Mouse (Mus musculus): Measurements from ENCODE around the gene Ptpa. TPM values are rescaled to one million over a fixed set of nuclear protein-coding genes. Genes with fewer than 3 reads are reported as not detected.

The Ptpa gene
- total RNA-seq, 2 experiments from 2014 or later: 143 to 147 TPM

- intact Hi-C loops (cut with DNase I): no loop called here
- no peak for DNase-seq (ENCODE audit: low spot score in 2 of 2)
These were observed 5.6 kb downstream of the Ptpa start for GRCm38 (mm10) chr2:30421432-30421831.

GRCm38 (mm10) chr2:30429156-30429555 is 13.3 kb downstream of the Ptpa start:
- intact Hi-C loops (cut with DNase I): no loop called here
- no peak for DNase-seq (ENCODE audit: low spot score in 2 of 2)

DNA sequence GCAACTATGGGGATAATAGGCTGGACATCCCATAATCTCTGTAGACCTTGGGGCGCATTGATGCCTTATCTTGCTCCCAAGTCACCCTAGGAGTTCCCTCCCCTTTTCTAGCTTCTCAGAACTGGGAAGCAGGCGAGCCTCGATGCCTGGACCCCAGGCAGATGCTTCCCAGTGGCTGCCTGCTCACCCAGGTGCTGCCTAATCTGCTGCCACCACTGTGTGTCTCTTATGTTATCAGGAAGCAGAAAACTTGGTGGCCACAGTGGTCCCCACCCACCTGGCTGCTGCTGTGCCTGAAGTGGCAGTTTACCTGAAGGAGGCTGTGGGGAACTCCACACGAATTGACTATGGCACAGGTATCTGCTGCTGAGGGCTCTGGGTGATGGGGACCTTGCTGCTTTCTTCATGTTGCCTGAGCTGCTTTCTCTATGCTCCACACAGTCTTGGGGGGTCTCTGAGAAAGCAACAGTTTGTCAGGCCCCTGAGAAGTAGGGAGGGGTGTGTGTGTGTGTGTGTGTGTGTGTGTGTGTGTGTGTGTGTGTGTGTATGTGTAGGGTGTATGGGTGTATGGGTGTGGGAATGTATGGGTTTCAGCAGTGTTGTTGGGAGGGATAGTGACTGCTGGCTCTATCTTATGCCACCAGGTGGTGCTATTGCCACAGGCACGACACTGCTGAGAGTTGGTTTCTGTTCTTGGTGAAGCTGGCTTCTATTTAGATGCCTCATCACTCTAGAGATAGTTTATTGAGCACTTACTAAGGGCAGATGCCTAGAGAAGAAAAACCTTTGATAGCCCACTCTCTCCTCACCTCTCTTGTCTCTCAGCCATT is 19.7 kb downstream of the Ptpa start:
- intact Hi-C loops (cut with DNase I): loop anchor here (1.0 to 5.0 kb wide), 2 partner anchors 361 to 497 kb away; no protein-coding TSS in a partner anchor
- peak; percentile 81 to 84 for DNase-seq (ENCODE audit: low spot score in 2 of 2)

- no peak for DNase-seq (ENCODE audit: low spot score in 2 of 2)
- intact Hi-C loops (cut with DNase I): loop anchor here (1.0 to 5.0 kb wide), 2 partner anchors 360 to 496 kb away; no protein-coding TSS in a partner anchor
These were observed 20.3 kb downstream of the Ptpa start for GRCm38 (mm10) chr2:30436156-30436545.

GRCm38 (mm10) chr2:30436809-30437208 is 21.0 kb downstream of the Ptpa start:
- intact Hi-C loops (cut with DNase I): loop anchor here (1.0 to 5.0 kb wide), 2 partner anchors 359 to 495 kb away; no protein-coding TSS in a partner anchor

GRCm38 (mm10) chr2:30437791-30438190 is 22.0 kb downstream of the Ptpa start:
- intact Hi-C loops (cut with DNase I): loop anchor here (5.0 kb wide), 1 partner anchor 495 kb away; no protein-coding TSS in a partner anchor
- DNase-seq (ENCODE audit: low spot score in 2 of 2): no peak

More at GRCm38 (mm10) chr2:30436809-30437208, 21.0 kb downstream of the Ptpa start:
- no peak for DNase-seq (ENCODE audit: low spot score in 2 of 2)

- no peak for DNase-seq (ENCODE audit: low spot score in 2 of 2)
- intact Hi-C loops (cut with DNase I): loop anchor here (2.0 to 5.0 kb wide), 3 partner anchors 31 to 493 kb away; no protein-coding TSS in a partner anchor
These were observed 23.8 kb downstream of the Ptpa start for GRCm38 (mm10) chr2:30439631-30440030.

- intact Hi-C loops (cut with DNase I): loop anchor here (2.0 kb wide), 2 partner anchors 31 to 355 kb away; no protein-coding TSS in a partner anchor
- DNase-seq (ENCODE audit: low spot score in 2 of 2): no peak
These were observed 24.4 kb downstream of the Ptpa start for GRCm38 (mm10) chr2:30440211-30440700.

DNA sequence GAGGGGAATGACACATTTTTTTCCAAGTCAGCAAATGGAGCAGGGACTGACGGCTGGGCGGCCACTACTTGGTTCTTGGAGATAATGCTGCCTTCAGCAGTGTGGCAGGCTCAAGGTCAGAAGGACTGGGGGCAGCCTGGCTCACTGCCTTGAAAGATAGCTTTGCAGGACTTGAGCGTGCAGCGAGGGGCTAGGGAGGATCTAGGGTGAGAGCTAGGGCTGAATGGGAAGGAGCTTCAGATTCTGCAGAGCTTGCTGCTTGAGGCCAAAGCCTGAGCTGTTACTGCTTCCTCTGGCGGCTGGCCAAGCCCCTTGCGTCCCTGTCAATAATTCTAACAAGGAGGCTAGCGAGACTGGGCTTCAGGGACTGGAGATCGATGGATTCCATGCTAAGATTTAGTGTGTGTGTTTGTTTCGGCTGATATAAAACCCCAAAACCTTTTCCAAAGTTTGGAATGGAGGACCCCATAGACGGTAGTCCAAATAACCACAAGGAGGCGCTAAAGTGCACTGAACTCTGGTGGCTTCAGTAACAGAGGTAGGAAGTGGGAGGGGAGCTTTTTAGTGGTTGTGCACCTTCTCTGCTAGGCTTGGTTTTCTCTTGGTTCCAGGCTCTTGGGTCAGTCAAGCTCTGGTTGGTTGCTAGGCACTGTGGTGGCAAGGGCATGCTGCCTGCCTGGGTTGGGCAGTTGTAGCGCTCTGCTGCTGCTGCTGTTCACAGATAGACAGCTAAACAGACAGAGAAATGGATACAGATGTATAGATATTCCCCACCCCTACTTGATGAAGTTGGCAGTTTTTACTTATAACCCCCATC is 25.1 kb downstream of the Ptpa start:
- peak; percentile 69 to 90 for DNase-seq (ENCODE audit: low spot score in 2 of 2)
- intact Hi-C loops (cut with DNase I): loop anchor here (2.0 kb wide), 2 partner anchors 30 to 354 kb away; no protein-coding TSS in a partner anchor

GRCm38 (mm10) chr2:30441518-30442497 is 26.0 kb downstream of the Ptpa start:
- peak; percentile 74 to 91 for DNase-seq (ENCODE audit: low spot score in 2 of 2)
- intact Hi-C loops (cut with DNase I): loop anchor here (2.0 kb wide), 2 partner anchors 29 to 353 kb away; no protein-coding TSS in a partner anchor

DNA sequence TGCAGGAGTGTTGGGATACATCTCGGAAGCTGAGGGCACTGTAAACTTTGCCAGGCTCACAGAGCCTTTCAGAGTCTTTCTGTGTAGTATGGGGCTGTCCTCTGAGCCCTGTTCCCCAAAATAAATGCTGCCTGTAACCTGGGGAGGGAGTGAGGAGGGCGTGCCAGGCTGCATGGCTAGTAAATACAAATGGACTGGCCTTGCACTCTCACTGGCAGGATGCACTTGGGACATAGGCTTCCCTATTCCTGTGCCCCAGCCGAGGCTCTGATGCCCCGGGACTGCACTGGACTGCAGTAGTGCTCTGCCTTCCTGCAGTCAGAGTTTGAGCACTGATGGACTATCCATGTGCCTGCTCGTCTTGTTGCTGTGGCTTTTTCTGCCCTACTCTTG is 26.7 kb downstream of the Ptpa start:
- intact Hi-C loops (cut with DNase I): no loop called here
- no peak for DNase-seq (ENCODE audit: low spot score in 2 of 2)

DNA sequence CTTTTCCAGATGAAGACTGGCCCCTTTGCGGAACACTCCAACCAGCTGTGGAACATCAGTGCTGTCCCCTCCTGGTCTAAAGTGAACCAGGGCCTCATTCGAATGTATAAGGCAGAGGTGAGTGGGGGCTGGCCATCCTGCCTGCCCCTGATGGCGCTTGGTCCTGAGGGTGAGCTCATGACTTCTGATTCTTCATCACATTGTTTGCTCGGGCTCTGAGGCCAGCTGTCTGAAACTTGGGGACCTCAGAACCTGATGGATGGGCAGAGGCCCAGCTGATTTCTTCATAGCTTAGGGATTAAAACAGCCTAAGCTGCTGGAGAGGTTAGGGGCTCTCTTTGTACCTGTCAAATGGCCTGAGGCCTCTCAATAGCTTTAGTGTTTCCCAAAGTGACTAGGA is 27.4 kb downstream of the Ptpa start:
- DNase-seq (ENCODE audit: low spot score in 2 of 2): no peak
- intact Hi-C loops (cut with DNase I): no loop called here

- DNase-seq (ENCODE audit: low spot score in 2 of 2): no peak
- intact Hi-C loops (cut with DNase I): no loop called here
These were observed 28.2 kb downstream of the Ptpa start for GRCm38 (mm10) chr2:30444006-30444405.

DNA sequence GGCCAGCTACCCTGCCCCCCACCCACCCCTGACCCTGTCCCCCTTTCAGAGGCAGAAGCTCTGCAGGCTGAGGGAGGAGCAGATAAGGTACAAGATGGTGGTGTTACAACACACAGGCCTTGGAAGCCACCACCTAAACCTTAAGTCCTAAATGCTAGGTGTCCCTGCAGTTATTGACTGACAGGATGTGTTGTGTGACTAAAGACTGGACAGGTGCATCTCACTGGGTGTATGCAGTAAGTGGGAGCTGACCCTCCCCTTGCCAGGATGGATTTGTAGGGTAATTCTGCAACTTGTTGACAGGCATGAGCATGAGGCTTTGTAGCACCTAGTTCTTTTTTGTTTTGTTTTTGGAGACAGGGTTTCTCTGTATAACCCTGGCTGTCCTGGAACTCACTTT is 28.6 kb downstream of the Ptpa start:
- intact Hi-C loops (cut with DNase I): no loop called here
- DNase-seq (ENCODE audit: low spot score in 2 of 2): no peak

GRCm38 (mm10) chr2:30445312-30445711 is 29.5 kb downstream of the Ptpa start:
- intact Hi-C loops (cut with DNase I): no loop called here
- no peak for DNase-seq (ENCODE audit: low spot score in 2 of 2)

DNA sequence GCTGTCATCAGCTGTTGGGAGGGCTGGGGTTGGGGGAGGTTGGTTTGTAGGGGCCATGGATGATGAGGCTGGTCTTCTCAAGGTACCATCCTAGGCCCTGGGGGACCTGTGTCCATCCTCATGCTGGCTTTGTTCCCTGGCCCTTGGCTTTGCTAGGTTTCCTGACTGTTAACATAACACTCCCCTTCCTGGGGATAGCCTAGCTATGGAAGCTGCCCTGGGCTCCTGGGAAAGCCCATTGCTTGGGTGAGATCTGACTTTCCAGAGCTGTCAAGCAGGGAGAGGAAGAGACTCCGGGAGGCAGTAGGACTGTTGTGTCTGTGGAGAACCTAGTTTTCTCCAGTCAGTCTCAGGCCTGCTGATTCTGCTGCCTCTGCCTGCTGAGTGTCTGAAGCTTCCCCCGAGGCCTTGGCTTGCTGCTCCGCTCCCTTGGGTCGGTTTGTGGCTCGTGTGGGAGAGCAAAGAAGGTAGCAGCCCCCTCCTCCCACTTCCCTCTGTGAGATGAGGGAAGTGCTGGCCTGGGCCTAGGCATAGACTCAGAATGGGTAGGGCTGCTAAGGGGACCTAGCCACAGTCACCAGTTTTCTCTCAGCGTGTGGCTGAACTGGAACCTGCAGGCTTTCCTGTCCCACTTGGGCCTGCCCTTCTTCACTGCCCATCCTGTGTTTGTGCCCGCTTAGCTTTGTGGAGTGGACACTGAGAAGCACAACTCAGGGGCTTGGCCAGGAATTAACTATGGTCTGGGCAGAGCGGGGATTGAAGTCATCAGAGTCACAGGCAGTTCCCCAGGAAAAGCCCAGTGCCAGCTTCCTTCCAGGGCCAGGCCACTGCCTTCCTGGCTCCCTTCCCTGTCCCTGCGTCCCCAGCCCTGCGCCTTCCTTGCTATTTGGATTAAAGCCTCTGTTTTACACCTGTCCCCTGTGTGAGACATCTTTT is 31.3 kb downstream of the Ptpa start:
- no peak for DNase-seq (ENCODE audit: low spot score in 2 of 2)
- intact Hi-C loops (cut with DNase I): no loop called here

GRCm38 (mm10) chr2:30448371-30448770 is 32.5 kb downstream of the Ptpa start:
- DNase-seq (ENCODE audit: low spot score in 2 of 2): no peak
- intact Hi-C loops (cut with DNase I): no loop called here

GRCm38 (mm10) chr2:30450530-30450929 is 34.7 kb downstream of the Ptpa start:
- intact Hi-C loops (cut with DNase I): no loop called here
- DNase-seq (ENCODE audit: low spot score in 2 of 2): no peak

All from left cerebral cortex, postnatal 14 days (tissue).